Mouse (Mus musculus): ENCODE results near the gene Khsrp.

The Khsrp gene

DNA sequence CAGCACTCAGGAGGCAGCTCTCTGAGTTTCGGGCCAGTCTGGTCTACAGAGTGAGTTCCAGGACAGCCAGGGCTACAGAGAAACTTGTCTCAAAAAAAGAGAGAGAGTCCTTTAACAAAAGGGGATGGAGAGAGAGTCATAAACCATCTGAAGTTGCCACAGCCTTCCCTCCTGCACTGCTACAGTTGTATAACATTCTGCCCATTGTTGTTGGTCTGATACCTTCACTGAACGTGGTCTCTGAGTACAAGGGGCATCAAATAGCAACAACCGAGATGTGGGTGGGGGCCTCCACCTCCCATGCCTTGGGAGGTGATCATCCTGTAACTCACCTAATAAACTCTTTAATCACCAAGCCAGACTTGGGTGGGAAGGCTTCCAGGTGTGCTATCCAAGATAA lies 45.7 kb downstream of the Khsrp start:
- no peak for DNase-seq

DNA sequence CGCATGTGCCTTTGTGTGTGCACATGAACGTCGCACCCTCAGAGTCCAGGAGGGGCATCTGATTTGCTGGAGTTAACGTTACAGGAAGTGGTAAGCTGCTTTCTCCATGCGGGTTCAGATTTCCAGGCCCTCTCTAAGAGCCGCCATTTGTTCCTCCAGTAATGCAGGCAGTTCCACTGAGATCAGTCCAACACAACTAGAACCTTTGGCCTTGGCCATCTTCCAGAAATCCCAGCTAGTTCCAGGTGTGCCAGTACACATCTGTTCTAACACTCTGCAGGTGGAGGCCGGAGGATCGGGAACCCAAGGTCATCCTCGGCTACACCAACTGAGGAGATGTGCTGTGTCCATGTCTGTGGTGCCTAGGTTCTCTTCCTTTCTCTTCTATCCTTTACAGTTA lies 46.4 kb downstream of the Khsrp start:
- no peak for DNase-seq

DNA sequence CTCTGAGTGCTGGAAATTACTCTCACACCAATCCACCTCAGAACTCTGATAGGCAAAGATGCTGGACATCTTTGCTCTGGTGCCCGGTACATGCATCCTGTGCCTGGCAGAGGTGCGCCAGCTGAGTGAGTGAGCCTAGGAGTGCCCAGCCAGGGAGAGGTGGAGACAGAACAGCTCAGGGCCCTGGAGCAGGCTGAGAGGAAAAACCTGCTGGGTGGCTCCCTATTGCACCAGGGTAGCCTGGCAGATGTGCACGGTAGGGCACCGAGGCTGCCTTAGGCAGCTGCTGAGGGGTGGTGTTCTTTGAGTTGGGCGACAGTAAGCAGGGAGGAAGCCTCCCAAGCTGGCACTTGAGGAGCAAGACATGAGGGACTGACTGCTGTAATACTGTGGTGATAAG lies 49.3 kb downstream of the Khsrp start, which contains the start of gene Acer1:
Gene Acer1, minus strand, starts transcription at position 114 of the 400 bp plus-strand sequence.
- no peak for DNase-seq

DNA sequence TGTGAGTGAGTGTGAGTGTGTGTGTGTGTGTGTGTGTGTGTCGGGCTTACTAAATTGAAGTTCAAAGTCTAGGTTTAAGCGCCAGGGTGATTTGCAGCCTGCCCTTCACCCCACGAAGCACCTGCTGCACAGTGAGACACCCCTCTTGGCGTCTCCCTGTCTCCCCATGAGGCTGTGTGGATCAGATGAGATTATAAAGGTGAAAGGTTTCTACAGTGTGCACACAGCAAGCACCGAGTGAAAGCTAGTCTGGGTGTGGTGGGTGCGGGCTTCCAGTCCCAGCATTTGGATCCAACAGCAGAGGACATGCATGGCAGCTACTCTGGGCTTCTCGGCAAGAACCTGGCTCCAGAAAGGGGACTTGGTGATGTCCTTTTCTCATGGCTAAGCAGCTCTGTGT lies 50.3 kb downstream of the Khsrp start:
- no peak for DNase-seq

DNA sequence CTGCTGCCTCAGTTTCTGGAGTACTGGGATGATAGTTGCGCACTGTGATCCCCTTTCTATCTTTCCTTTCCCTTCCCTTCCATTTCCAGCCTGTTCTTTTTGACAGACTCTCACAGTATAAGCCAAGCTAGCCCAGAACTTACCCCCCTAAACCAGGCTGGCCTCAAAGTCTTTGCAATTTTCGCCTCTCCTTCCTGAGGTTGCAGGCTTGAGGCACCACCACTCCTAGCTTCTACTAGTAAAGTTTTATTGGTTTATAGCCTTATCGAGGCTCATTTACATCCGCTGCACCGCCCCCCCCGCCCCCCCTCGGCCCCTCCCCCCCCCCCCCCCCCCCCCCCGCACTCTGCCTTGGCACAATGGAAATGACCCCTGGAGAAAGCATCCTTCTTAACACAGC lies 51.8 kb downstream of the Khsrp start:
- DNase-seq: no peak

DNA sequence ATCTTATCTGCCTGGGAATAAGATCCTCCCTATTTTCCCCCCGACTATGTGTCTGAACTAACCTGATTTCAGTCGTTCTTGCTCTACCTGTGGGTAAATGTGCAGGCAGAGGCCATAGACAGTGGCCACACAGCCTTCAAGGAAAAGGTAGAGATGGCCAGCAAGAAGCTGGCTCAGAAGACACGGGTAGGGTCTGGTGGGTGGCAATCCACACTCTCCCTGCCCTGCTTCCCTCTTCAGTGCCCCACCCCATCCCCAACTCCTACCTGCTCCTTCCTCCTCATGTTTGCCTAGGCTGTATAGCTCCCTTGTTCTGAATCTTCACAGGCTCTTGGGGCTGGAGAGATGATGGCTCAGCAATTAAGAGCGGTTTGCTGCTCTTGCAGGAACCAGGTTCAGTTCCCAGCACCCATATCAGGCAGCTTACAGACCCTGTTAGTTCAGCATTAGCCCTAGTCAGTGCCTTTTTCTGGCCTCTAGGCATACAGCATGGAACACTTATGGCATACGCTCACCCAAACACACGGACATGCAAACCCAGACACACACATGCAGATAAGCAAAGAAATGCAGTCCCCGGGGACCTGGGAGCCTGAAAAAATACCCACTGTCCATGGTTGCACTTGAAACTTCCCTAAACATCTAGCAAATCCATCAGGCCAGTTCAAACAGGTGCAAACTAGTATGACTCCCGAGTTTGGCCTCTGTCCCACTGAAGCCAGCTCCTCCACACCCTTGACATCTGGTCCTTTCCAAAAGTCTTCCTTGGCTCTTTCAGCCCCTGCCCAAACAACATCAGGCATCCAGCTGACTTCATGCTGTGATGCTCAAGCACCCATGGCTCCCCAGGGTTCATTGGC lies 54.6 kb downstream of the Khsrp start:
- DNase-seq: no peak

DNA sequence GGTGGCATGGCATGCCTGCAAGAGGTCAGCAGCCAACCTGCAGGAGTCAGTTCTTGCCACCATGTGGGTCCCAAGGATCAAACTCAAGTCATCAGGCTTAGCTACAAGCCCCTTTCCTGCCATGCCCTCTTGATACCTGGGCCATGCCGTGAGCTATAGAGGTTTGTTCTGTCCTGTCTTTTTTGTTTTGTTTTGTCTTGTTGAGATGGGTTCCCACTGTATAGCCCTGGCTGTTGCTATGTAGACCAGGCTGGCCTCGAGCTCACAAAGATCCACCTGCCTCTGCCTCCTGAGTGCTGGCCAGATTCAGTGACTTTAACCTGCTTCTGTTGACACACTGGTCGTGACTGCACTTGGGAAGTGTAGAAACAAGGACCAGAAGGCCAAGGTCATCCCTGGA lies 55.9 kb downstream of the Khsrp start:
- DNase-seq: no peak

DNA sequence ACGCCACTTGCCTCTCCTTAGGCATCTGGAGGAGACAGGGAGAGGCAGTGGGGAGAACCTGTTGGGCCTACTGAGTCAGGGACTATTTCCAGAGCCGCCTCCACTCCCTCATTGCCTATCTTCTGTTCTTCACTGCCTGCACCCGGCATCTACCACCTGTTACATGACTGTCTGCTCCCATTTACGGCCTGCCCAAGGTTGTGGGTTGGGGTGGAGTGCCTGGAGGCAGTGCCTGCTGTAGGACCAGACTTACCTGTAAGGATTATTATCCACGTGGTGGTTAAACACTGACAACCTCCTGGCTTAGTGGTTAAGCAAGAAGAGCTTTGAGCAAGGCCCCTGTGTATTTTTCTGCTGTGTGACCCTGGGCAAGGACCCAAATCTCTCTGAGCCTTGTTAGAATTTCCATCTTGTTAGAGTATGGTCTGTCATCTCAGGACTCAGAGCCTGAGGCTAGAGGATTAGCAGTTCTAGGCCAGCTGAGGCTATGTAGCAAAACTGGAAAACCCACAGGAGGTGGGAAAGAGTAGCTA lies 56.5 kb downstream of the Khsrp start:
- no peak for DNase-seq

DNA sequence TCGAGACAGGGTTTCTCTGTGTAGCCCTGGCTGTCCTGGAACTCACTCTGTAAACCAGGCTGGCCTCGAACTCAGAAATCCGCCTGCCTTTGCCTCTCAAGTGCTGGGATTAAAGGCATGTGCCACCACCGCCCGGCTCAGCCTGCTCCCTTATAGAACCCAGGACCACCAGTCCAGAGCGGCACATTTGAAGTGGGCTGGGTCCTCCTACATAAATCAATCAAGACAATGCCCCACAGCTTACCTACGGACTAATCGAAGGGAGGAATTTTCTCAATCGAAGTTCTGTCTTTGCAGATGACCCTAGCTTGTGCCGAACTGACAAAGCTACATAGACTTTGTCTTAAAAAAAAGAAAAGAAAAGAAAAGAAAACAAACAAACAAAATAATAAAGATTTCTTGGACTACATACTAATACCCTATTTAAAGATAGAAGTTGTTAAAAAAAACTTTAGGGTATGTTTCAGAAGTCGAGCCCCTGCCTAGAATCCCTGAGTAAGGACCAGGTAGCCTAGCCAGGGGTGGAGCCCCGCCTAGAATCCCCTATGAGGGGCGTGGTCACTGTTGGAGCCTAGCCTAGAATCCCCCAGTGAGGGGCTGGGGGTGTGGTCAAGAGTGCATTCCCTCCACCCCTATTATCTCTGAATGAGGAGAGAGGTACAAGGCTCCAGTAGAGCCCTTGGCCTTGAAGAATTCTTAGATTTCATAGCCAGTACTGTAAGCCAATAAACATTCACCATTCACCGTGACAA lies 57.2 kb downstream of the Khsrp start:
- DNase-seq: no peak
